Mouse (Mus musculus): ENCODE measurements around the gene Maz. TPM values are rescaled to one million over a fixed set of nuclear protein-coding genes. Genes with fewer than 3 reads are reported as not detected.

The Maz gene
- total and polyA plus RNA-seq, 3 experiments = 81.3 to 641 (median 130) TPM

DNA sequence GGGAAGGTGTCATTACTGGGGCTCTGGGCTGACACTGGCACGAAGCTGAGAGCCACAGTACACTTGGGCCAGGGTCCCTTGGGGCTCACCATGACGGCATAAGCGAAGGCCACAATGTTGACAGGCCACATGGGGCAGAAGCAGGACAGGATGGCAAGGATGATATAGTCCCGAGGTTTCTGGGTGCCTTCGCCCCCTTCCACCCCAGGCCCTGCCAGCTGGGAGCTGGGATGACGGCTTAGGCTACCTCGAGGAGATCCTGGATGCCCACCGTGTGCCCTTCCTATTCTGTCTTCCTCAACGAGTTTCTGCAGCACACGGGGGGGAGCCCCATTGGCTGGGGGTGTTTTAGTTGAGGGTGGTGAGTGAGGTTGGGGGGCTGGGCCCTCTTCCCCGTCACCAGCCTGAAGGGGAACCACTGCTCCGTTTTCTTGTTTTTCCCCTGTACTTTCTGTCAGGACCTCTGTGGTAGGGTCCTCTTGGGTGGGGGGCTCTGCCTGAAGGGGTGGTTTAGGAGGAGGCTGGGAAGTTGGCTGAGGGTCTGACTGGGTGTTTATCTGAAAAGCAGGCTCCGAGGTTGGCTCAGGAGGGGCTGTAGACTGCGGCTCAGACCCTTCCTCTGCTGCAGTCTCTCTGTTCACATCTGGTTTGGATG lies 7.4 kb downstream of the Maz start:
- DNase-seq (ENCODE audit: low spot score) = no peak
- Histone ChIP-seq H3K27me3 (ENCODE audit: insufficient read depth, low read length) (no peaks in the 10 kb centered on the region), H3K4me3 (ENCODE audit: low read depth, low read length) (no peak overlapping the region), H3K4me1 (ENCODE audit: insufficient read depth, low read depth, low read length) (peaks cover 93% of the 10 kb centered on the region), H3K36me3 (replicated peaks) (peaks cover 76% of the 10 kb centered on the region), H3K9me3 (replicated peaks) (no peaks in the 10 kb centered on the region)
- no peak for ATAC-seq (ENCODE audit: extremely low read depth, insufficient number of reproducible peaks, low FRiP score, poor library complexity, severe bottlenecking)
- TF ChIP-seq POLR2AphosphoS5 (IDR thresholded peaks at IDR 0.05; ENCODE audit: insufficient replicate concordance, low read depth, low read length) (no peak), GATA1 (IDR thresholded peaks at IDR 0.05; ENCODE audit: borderline replicate concordance, low read length) (no peak), TAL1 (conservative IDR thresholded peaks at IDR 0.05; ENCODE audit: low read depth, low read length) (no peak), CTCF (IDR thresholded peaks at IDR 0.05; ENCODE audit: low read depth, low read length) (no peak), GATA2 (IDR thresholded peaks at IDR 0.05; ENCODE audit: borderline replicate concordance, low read depth, low read length) (no peak)

DNA sequence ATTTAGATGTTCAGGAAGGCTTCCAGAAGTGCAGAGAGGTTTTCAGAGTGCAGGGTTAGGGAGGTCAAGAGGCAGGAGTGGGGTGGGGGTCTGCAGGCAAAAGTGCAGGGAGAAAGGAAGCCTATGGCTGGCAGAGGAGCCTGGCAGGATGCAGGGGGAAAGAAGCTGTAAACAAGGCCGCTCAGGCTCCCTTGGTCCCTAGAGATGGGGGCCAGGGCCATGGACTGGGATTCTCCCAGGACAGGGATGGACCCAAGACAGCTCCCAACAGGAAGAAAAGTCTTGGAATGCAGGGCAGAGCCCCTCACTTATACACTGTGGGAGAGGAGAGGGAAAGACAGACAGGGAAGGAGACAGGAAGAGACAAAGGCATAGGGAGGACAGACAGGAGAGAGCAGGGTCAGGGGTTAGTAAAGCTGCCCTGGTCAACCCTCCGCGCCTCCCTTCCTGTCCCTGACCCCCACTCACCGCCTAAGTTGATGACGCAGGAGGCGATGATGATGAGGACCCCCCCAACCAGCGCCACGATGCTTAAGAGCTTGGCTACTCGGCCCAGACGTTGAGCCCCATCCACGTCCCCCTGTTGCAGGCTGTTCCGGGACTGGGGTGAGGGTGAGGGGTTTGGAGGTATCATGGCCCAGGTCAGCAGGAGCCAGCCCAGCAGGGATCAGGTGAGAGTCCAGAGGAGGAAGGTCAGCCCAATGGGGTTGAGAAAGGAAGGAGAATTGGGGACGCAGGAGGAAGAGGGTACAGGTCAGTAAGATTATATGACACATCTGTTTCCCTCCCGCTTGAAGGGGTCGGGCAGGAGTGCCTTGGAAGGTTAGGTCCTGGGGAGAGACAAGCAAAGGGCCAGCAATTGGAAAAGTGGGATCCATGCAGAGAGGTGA lies 8.2 kb downstream of the Maz start:
- no peak for ATAC-seq (ENCODE audit: extremely low read depth, insufficient number of reproducible peaks, low FRiP score, poor library complexity, severe bottlenecking)
- Histone ChIP-seq H3K27me3 (ENCODE audit: insufficient read depth, low read length) (no peaks in the 10 kb centered on the region), H3K36me3 (replicated peaks) (peaks cover 76% of the 10 kb centered on the region), H3K9me3 (replicated peaks) (no peaks in the 10 kb centered on the region), H3K4me3 (ENCODE audit: low read depth, low read length) (no peak overlapping the region), H3K4me1 (ENCODE audit: insufficient read depth, low read depth, low read length) (peaks cover 92% of the 10 kb centered on the region)
- no peak for DNase-seq (ENCODE audit: low spot score)
- TF ChIP-seq TAL1 (conservative IDR thresholded peaks at IDR 0.05; ENCODE audit: low read depth, low read length) = no peak
- no peak for TF ChIP-seq GATA1 (IDR thresholded peaks at IDR 0.05; ENCODE audit: borderline replicate concordance, low read length)
- no peak for TF ChIP-seq GATA2 (IDR thresholded peaks at IDR 0.05; ENCODE audit: borderline replicate concordance, low read depth, low read length)
- TF ChIP-seq POLR2AphosphoS5 (IDR thresholded peaks at IDR 0.05; ENCODE audit: insufficient replicate concordance, low read depth, low read length) = no peak
- TF ChIP-seq CTCF (IDR thresholded peaks at IDR 0.05; ENCODE audit: low read depth, low read length) = no peak

DNA sequence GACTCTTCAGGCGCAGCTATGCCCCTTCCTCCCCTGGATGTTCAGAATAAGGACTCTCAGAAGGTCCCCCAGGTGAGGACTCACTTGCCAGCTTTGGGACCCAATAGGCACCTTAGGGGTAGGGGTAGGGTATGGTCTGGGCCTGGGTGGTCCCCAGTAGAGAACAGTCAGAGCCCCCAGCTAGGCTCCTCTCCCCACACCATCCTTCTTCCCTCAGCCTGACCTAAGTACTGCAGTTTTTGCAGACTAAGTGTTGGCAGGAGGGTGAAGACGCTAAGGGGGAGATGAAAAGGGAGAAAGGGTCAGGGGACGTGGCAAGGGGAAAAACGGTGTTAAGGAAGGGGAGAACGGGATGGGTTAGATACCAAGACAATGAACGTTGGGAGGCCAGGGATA lies 8.9 kb downstream of the Maz start:
- no peak for ATAC-seq (ENCODE audit: extremely low read depth, insufficient number of reproducible peaks, low FRiP score, poor library complexity, severe bottlenecking)
- peaks cover 92% of the 10 kb centered on the region for H3K4me1 ChIP-seq (ENCODE audit: insufficient read depth, low read depth, low read length)
- TF ChIP-seq TAL1 (conservative IDR thresholded peaks at IDR 0.05; ENCODE audit: low read depth, low read length) (no peak), CTCF (IDR thresholded peaks at IDR 0.05; ENCODE audit: low read depth, low read length) (no peak), GATA2 (IDR thresholded peaks at IDR 0.05; ENCODE audit: borderline replicate concordance, low read depth, low read length) (no peak), POLR2AphosphoS5 (IDR thresholded peaks at IDR 0.05; ENCODE audit: insufficient replicate concordance, low read depth, low read length) (no peak), GATA1 (IDR thresholded peaks at IDR 0.05; ENCODE audit: borderline replicate concordance, low read length) (no peak)

DNA sequence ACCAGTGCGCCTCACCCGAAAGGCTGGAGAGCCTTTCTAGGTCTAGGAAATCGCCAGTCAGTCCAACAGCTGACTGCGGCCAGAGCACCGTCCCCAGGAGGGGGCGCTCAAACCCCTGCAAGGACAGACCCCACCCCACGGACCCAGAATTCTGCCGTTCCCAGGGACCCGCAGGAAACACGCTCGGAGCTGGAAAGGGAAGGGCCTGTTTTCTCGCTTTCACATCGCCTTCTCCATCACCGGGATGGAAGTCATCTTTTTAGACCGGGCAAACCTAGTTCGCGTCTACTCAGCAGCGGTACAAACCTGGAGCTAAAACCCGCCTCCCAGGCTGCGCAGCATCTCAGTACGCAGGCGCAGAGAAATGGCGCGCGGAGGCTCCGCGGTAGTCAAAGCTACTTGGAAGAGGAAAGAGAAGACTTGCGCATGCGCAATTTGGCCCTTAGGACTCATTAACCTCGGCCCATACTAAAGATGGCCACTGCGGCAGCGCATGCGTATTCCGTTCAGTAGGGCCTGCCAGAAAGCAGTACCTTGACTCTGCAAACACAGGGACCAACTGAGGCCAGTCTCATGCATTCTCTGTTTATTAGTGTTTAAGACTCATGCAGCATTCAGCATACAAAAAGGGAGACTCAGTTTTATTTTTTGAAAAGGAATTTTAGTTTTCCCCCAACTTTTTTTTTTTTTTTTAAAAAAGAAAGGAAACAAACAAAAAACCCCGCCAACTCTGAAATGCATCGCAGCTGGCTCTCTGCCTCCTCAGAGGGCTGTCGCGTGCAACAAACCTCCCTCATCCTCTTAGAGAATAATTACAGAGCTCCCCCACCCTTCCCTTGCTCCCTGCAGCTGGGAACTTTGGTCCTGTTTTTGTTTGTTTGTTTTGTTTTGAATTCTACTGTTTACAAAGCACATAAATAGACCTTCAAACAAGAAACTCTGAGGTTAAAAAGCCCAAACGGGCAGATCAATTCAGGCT lies 9.6 kb downstream of the Maz start, which contains the start of gene Pagr1a:
Gene Pagr1a, minus strand, starts transcription at position 382 of the 979 bp plus-strand sequence.
- ATAC-seq (ENCODE audit: extremely low read depth, insufficient number of reproducible peaks, low FRiP score, poor library complexity, severe bottlenecking) (peak; percentile 67), DNase-seq (ENCODE audit: low spot score) (peak; percentile 83)
- Histone ChIP-seq H3K9me3 (replicated peaks) (no peaks in the 10 kb centered on the region), H3K4me1 (ENCODE audit: insufficient read depth, low read depth, low read length) (peaks cover 92% of the 10 kb centered on the region), H3K4me3 (ENCODE audit: low read depth, low read length) (peak within 1 kb of the TSS; percentile 78), H3K27me3 (ENCODE audit: insufficient read depth, low read length) (no peaks in the 10 kb centered on the region), H3K36me3 (replicated peaks) (peaks cover 76% of the 10 kb centered on the region)
- TF ChIP-seq GATA1 (IDR thresholded peaks at IDR 0.05; ENCODE audit: borderline replicate concordance, low read length) (no peak), GATA2 (IDR thresholded peaks at IDR 0.05; ENCODE audit: borderline replicate concordance, low read depth, low read length) (no peak), CTCF (IDR thresholded peaks at IDR 0.05; ENCODE audit: low read depth, low read length) (peak; percentile 81), TAL1 (conservative IDR thresholded peaks at IDR 0.05; ENCODE audit: low read depth, low read length) (no peak), POLR2AphosphoS5 (IDR thresholded peaks at IDR 0.05; ENCODE audit: insufficient replicate concordance, low read depth, low read length) (no peak)

More for the DNA sequence above, 8.9 kb downstream of the Maz start:
- no peak for DNase-seq (ENCODE audit: low spot score)
- Histone ChIP-seq H3K36me3 (replicated peaks) (peaks cover 76% of the 10 kb centered on the region), H3K27me3 (ENCODE audit: insufficient read depth, low read length) (no peaks in the 10 kb centered on the region), H3K9me3 (replicated peaks) (no peaks in the 10 kb centered on the region), H3K4me3 (ENCODE audit: low read depth, low read length) (no peak overlapping the region)

DNA sequence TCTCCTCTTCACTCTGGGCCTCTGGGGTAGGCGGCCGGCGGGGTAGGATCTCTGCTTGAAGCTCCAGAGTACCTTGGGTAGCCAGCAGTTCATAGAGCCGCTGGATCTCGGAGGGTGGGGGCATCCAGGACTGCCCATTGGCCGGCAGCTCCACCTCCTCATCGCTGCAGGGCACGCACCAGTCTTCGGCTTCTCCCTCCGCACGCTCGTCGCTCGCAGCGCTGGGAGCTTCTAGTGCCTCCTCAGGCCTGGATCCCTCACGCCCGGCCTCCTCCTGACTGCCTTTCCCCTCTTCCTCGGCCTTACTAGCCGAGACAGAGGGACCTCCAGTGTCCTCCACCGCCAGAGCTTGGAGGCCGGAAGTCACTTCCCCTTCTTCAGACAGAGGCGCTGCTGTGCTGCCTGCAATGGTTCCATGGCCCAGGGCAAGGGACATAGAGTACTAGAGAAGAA lies 10.3 kb downstream of the Maz start:
- Histone ChIP-seq H3K36me3 (replicated peaks) (peaks cover 75% of the 10 kb centered on the region), H3K4me3 (ENCODE audit: low read depth, low read length) (peak overlapping the region; percentile 78), H3K4me1 (ENCODE audit: insufficient read depth, low read depth, low read length) (peaks cover 91% of the 10 kb centered on the region), H3K27me3 (ENCODE audit: insufficient read depth, low read length) (no peaks in the 10 kb centered on the region), H3K9me3 (replicated peaks) (no peaks in the 10 kb centered on the region)
- no peak for TF ChIP-seq CTCF (IDR thresholded peaks at IDR 0.05; ENCODE audit: low read depth, low read length)
- no peak for TF ChIP-seq POLR2AphosphoS5 (IDR thresholded peaks at IDR 0.05; ENCODE audit: insufficient replicate concordance, low read depth, low read length)
- no peak for TF ChIP-seq TAL1 (conservative IDR thresholded peaks at IDR 0.05; ENCODE audit: low read depth, low read length)
- no peak for TF ChIP-seq GATA2 (IDR thresholded peaks at IDR 0.05; ENCODE audit: borderline replicate concordance, low read depth, low read length)
- no peak for TF ChIP-seq GATA1 (IDR thresholded peaks at IDR 0.05; ENCODE audit: borderline replicate concordance, low read length)
- ATAC-seq (ENCODE audit: extremely low read depth, insufficient number of reproducible peaks, low FRiP score, poor library complexity, severe bottlenecking) (peak; percentile 29), DNase-seq (ENCODE audit: low spot score) (peak; percentile 61)
